Mouse (Mus musculus) hindbrain, embryonic 12.5 days (tissue): ENCODE results near the gene Prl2c2. TPM values are rescaled to one million over a fixed set of nuclear protein-coding genes. Genes with fewer than 3 reads are reported as not detected.
"Not testable (repeated sequence)": the region's sequence is repeated elsewhere in the genome, so short reads cannot be mapped to it uniquely, and the experiment has no call there.

Experiments
- ATAC-seq: fragments of 200-750 bp; cut with Nextera tagmentation; 2 replicates; pipeline ENCODE4 v1.8.0; 2017; ENCODE audit warnings: moderate TSS enrichment; ENCODE audit not compliant: low FRiP score
- H3K27ac ChIP-seq: fragments of 300-500 bp; sonication (generic); 2 replicates; pipeline ENCODE4 v1.5.1; 2016; ENCODE audit warnings: mild to moderate bottlenecking
- H3K27me3 ChIP-seq: fragments of 300-500 bp; sonication (generic); 2 replicates; pipeline ENCODE4 v1.6.1; 2016; ENCODE audit warnings: mild to moderate bottlenecking
- H3K36me3 ChIP-seq: fragments of 300-500 bp; sonication (generic); 2 replicates; pipeline ENCODE4 v1.6.1; 2016; ENCODE audit warnings: mild to moderate bottlenecking
- H3K4me1 ChIP-seq: fragments of 300-500 bp; sonication (generic); 2 replicates; pipeline ENCODE4 v1.6.1; 2016
- H3K4me2 ChIP-seq: fragments of 300-500 bp; sonication (generic); replicated peaks from 2 replicates; pipeline ENCODE4 v1.6.1; 2016; ENCODE audit warnings: mild to moderate bottlenecking
- H3K4me3 ChIP-seq: fragments of 300-500 bp; sonication (generic); 2 replicates; pipeline ENCODE4 v1.5.1; 2016; ENCODE audit warnings: mild to moderate bottlenecking
- H3K9ac ChIP-seq: fragments of 300-500 bp; sonication (generic); 2 replicates; pipeline ENCODE4 v1.6.1; 2016; ENCODE audit warnings: mild to moderate bottlenecking, moderate library complexity
- H3K9me3 ChIP-seq: fragments of 300-500 bp; sonication (generic); replicated peaks from 2 replicates; pipeline ENCODE4 v1.6.1; 2016; ENCODE audit warnings: mild to moderate bottlenecking
- WGBS: fragments of 180-500 bp; shearing (Covaris S2); methylation state at CpG from one replicate; pipeline ENCODE4 v1.1.7; 2016; 5-methylcytosine and 5-hydroxymethylcytosine counted together
- polyA plus RNA-seq: library from polyadenylated mRNA; unstranded; fragments of >200 nt; fragmentation: Nextera tagmentation; extraction: Ambion mirVana; gene quantifications from 2 replicates; pipeline ENCODE4 v1.2.1, GENCODE M21; 2016

Prl2c2 gene
- polyA plus RNA-seq = not detected in 2 replicates

DNA sequence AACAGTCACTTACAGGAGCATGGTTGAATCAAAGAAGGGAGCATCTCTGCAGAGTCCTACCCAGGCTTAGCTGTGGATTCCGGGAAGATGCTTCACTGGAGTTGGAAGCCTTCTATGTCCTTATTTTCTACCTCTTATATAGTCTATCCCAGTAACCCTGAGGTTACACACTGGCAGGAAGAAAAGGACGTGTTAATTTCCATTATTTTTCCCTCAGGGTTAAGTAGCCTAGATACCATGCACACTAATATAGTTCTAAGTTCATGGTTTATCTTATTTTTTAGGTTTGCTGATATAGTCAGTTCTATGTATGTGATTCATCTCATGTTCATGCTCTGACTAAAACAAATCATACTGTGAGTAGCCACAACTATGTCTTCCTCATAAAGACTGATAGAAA lies at the start of gene Prl2c2:
Gene Prl2c2, minus strand, starts transcription at position 101 of the 400 bp plus-strand sequence.
- not testable (repeated sequence) for H3K27ac ChIP-seq, H3K4me3 ChIP-seq, H3K4me1 ChIP-seq, H3K27me3 ChIP-seq, H3K36me3 ChIP-seq, H3K9ac ChIP-seq, H3K4me2 ChIP-seq, ATAC-seq, H3K9me3 ChIP-seq
- 55% methylated on average over 2 of the region's 2 CpGs for WGBS

DNA sequence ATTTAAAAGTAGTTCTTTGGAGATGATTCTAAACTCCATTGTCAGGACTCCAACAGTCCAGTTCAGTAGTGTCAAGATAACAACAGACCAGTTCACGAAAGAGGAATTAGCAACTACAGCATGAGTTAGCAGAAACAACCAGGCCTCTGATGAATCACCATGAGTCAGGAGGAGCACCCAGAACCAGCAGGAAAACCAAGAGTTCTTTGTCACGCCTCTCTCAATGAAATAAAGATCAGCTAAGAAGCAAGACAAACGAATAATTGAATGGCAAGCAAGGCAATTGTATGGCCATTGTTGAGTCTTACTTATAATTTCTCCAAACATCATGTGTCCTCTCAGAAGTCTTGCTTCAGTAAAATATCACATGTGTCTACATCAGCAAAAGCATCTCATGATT lies 20.7 kb upstream of the Prl2c2 start:
- not testable (repeated sequence) for H3K4me3 ChIP-seq, ATAC-seq, H3K36me3 ChIP-seq, H3K9ac ChIP-seq, H3K27ac ChIP-seq, H3K27me3 ChIP-seq, H3K4me2 ChIP-seq, H3K9me3 ChIP-seq, H3K4me1 ChIP-seq
- WGBS = 64% methylated on average over 3 of the region's 3 CpGs

DNA sequence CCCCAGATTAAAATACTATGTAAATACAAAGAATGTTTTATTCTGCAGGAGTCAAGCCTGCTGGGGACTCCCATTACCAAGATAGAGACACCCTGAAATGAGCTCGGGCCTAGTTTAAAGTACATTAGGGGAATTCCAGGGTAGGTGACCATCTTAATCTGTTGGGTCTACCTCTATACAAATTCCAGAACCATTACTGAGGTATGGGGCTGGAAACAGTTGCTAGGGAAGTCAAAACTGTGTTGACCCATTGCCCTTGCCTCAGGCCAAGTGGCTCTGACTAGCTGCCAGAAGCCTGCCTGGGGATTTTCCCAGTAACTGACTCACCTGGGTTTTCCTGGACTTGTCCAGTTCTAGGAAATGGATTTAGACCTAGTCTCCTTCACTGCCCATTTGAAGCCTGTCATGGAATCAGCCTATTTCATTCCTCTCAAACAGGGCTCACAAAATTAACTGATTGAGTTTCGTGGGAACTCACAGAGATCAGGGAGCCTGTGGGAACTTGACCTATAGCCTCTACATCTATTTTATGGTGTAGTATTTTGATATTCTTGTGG lies 8.9 kb upstream of the Prl2c2 start:
- H3K4me3 ChIP-seq, H3K27ac ChIP-seq, H3K4me1 ChIP-seq, H3K36me3 ChIP-seq, H3K9ac ChIP-seq, H3K27me3 ChIP-seq, H3K9me3 ChIP-seq, H3K4me2 ChIP-seq, ATAC-seq: not testable (repeated sequence)
- 88% methylated on average over 2 of the region's 2 CpGs for whole genome bisulfite sequencing

Other genes starting within 250 kb of the Prl2c2 start
- gene Prl2c3, start 205.3 kb downstream of the Prl2c2 start, polyA plus RNA-seq = not detected in 2 replicates
- gene Prl2c5, start 177.3 kb upstream of the Prl2c2 start, polyA plus RNA-seq = not detected in 2 replicates